Mouse (Mus musculus) liver, adult 2 months (tissue): ENCODE data around the gene Nsfl1c. TPM values are rescaled to one million over a fixed set of nuclear protein-coding genes. Genes with fewer than 3 reads are reported as not detected.
"Not testable (repeated sequence)": the region's sequence is repeated elsewhere in the genome, so short reads cannot be mapped to it uniquely, and the experiment has no call there.

Source experiments
- DNase-seq: peaks from one replicate; pipeline ENCODE4 v3.0.0-alpha.2; 2011; ENCODE audit warnings: low read depth, low spot score; ENCODE audit errors: extremely low read depth
- H3K27ac ChIP-seq: fragments of 200-500 bp; replicated peaks from 2 replicates; pipeline ENCODE4 v1.5.1; 2012; ENCODE audit warnings: low read depth, mild to moderate bottlenecking, control low read depth, inconsistent platforms, low read length; ENCODE audit not compliant: insufficient read depth
- H3K27me3 ChIP-seq: fragments of 200-500 bp; 2 replicates; pipeline ENCODE4 v1.6.1; 2012; ENCODE audit warnings: mild to moderate bottlenecking, moderate library complexity, low read length, inconsistent platforms; ENCODE audit not compliant: control insufficient read depth, insufficient read depth
- H3K36me3 ChIP-seq: fragments of 200-500 bp; 2 replicates; pipeline ENCODE4 v1.6.1; 2012; ENCODE audit warnings: low read length, inconsistent platforms; ENCODE audit not compliant: control insufficient read depth, insufficient read depth
- H3K4me1 ChIP-seq: fragments of 200-500 bp; 2 replicates; pipeline ENCODE4 v1.6.1; 2011; ENCODE audit warnings: low read length; ENCODE audit not compliant: control insufficient read depth, insufficient read depth
- H3K4me3 ChIP-seq: fragments of 200-500 bp; 2 replicates; pipeline ENCODE4 v1.5.1; 2011; ENCODE audit warnings: low read depth, mild to moderate bottlenecking, control low read depth, low read length, moderate library complexity; ENCODE audit not compliant: insufficient read depth
- H3K79me2 ChIP-seq: fragments of 200-500 bp; 2 replicates; pipeline ENCODE4 v1.6.1; 2012; ENCODE audit warnings: inconsistent platforms, mild to moderate bottlenecking, low read length, moderate library complexity; ENCODE audit not compliant: control insufficient read depth, insufficient read depth
- H3K9ac ChIP-seq: fragments of 200-500 bp; 2 replicates; pipeline ENCODE4 v1.6.1; 2012; ENCODE audit warnings: low read depth, mild to moderate bottlenecking, control low read depth, inconsistent platforms, low read length
- CTCF ChIP-seq: fragments of 200-500 bp; IDR thresholded peaks from 2 replicates; pipeline ENCODE4 v1.5.1; 2011; ENCODE audit warnings: low read depth, low read length, control low read depth
- POLR2A ChIP-seq: fragments of 200-500 bp; IDR thresholded peaks from 2 replicates; pipeline ENCODE4 v1.6.1; 2011; ENCODE audit warnings: low read length, control low read depth; ENCODE audit not compliant: insufficient read depth; ENCODE audit errors: extremely low read depth
- WGBS: fragments of 180-500 bp; shearing (Covaris S2); methylation state at CpG from one replicate; pipeline ENCODE4 v1.1.7; 2018; 5-methylcytosine and 5-hydroxymethylcytosine counted together
- polyA plus RNA-seq: library from polyadenylated mRNA; depleted of rRNA; stranded (reverse); fragments of >200 nt; gene quantifications from 2 replicates; pipeline ENCODE4 v1.2.3, GENCODE M21; 2012; rRNA removed
- total RNA-seq: library from RNA; depleted of rRNA; stranded (reverse); fragments of >200 nt; gene quantifications from 2 replicates; pipeline ENCODE4 v1.2.3, GENCODE M21; 2014; rRNA removed

Gene Nsfl1c
- total RNA-seq (45.4 and 54.7 TPM in 2 replicates), polyA plus RNA-seq (42.3 and 45.5 TPM in 2 replicates)

DNA sequence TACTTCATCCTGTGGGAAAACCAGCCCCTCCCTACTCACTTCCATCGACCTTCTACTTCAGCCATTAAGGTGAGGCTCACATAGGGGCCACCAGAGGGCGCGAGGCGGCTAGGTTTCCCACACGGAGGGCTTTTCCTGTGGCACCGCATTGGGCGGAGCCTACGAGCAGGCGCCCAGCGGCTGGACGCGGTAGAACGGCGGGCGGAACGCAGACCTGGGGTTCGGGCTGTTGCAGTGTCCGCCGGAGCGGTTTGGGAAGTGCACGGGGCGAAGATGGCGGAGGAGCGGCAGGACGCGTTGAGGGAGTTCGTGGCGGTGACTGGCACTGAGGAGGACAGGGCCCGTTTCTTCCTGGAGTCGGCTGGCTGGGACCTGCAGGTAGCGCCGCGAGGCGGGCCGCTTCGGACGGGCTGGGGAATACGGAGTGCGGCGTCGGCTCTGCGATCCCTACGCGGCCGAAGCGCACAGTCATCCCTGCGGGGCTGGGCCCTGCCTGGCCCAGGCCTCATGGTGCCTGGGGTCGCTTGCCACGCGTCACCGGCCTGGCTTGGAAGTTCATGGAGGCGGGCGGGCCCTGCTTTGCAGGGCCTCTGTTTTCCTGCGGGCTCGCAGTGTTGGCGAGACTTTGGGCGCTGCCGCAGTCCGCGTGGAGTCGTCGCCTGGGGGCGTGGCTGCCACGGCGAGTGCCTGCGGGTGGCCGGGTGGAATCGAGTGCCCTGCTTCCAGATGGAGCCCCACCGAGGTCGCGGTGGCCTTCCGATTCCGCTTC lies at the start of gene Nsfl1c:
Nsfl1c (plus strand) TSS at position 148 of the 769 bp plus-strand sequence.
- DNase-seq, result peak; percentile 84
- peaks cover 15% of the 10 kb centered on the region for H3K36me3 ChIP-seq
- H3K27me3 ChIP-seq, result no peaks in the 10 kb centered on the region
- H3K4me3 ChIP-seq, result peak within 1 kb of the TSS; percentile 69
- WGBS, result under 1% methylated on average over 73 of the region's 73 CpGs
- TF ChIP-seq CTCF (peak; percentile 95), POLR2A (peak; percentile 71; the same call in 1 of the 2 replicates)
- peaks cover 2% of the 10 kb centered on the region; the same call in 1 of the 2 replicates for H3K4me1 ChIP-seq
- peaks cover 11% of the 10 kb centered on the region for H3K79me2 ChIP-seq
- peak within 1 kb of the TSS; percentile 75 for H3K9ac ChIP-seq
- H3K27ac ChIP-seq, result peak within 1 kb of the TSS; percentile 60

- 82% methylated on average over 5 of the region's 5 CpGs for WGBS
- not testable (repeated sequence) for H3K4me1 ChIP-seq, H3K4me3 ChIP-seq, H3K79me2 ChIP-seq, H3K27ac ChIP-seq, DNase-seq, H3K27me3 ChIP-seq, H3K9ac ChIP-seq, H3K36me3 ChIP-seq
Observed at GRCm38 (mm10) chr2:151476053-151476452, 17.9 kb upstream of the Nsfl1c start, which contains the start of gene 4921509C19Rik. 4921509C19Rik (minus strand) TSS chr2:151476153.

- Histone ChIP-seq H3K27me3 (0 out of 2 replicates have a peak, but pooled peaks cover 2% of the 10 kb centered on the region), H3K27ac (no peak overlapping the region), H3K4me3 (no peak overlapping the region), H3K9ac (no peak overlapping the region), H3K4me1 (no peaks in the 10 kb centered on the region), H3K36me3 (no peaks in the 10 kb centered on the region), H3K79me2 (no peaks in the 10 kb centered on the region)
- TF ChIP-seq POLR2A (no peak), CTCF (no peak)
- DNase-seq, result no peak
Observed at GRCm38 (mm10) chr2:151486496-151486895, 7.5 kb upstream of the Nsfl1c start.

- peaks cover 44% of the 10 kb centered on the region for H3K36me3 ChIP-seq
- H3K9ac ChIP-seq, result no peak overlapping the region
- 70% methylated on average over 3 of the region's 3 CpGs for WGBS
- peaks cover 2% of the 10 kb centered on the region; the same call in 1 of the 2 replicates for H3K4me1 ChIP-seq
- peaks cover 11% of the 10 kb centered on the region for H3K79me2 ChIP-seq
- DNase-seq, result no peak
- no peak for TF ChIP-seq CTCF
- TF ChIP-seq POLR2A, result no peak
- no peaks in the 10 kb centered on the region for H3K27me3 ChIP-seq
- H3K4me3 ChIP-seq, result no peak overlapping the region
- no peak overlapping the region for H3K27ac ChIP-seq
Observed at GRCm38 (mm10) chr2:151498358-151498757, 4.4 kb downstream of the Nsfl1c start.

DNA sequence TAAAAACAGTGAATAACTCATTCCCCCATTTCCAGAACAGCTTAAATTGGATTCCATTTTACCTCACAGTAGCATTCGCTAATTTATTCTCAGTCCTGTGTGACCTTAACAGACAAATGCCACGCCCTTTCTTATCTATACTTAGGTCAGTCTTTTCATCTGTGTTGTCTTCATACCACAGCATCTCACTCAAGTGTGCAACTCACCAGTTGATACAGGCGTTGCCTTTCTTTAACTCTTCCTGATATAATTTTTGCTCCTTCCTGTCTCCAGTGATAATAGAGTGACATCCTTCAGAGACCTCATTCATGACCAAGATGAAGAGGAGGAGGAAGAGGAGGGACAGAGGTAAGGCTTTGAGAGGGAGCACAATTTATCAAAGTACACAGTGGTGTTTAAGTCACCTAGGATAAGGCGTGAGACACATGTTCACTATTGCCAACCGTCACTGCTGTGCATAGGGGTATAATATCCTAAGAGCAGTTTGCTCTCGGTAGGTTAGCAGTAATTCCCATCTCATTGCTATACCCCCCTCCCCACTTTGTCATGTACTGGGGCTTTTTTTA lies 6.5 kb downstream of the Nsfl1c start:
- WGBS, result 89% methylated on average over 6 of the region's 6 CpGs
- H3K4me3 ChIP-seq, result no peak overlapping the region
- no peak overlapping the region for H3K9ac ChIP-seq
- H3K27me3 ChIP-seq, result no peaks in the 10 kb centered on the region
- TF ChIP-seq POLR2A (no peak), CTCF (no peak)
- H3K36me3 ChIP-seq, result peaks cover 61% of the 10 kb centered on the region
- DNase-seq, result no peak
- no peaks in the 10 kb centered on the region; the same call in 1 of the 2 replicates for H3K4me1 ChIP-seq
- peaks cover 2% of the 10 kb centered on the region; the same call in 1 of the 2 replicates for H3K79me2 ChIP-seq
- H3K27ac ChIP-seq, result no peak overlapping the region

DNA sequence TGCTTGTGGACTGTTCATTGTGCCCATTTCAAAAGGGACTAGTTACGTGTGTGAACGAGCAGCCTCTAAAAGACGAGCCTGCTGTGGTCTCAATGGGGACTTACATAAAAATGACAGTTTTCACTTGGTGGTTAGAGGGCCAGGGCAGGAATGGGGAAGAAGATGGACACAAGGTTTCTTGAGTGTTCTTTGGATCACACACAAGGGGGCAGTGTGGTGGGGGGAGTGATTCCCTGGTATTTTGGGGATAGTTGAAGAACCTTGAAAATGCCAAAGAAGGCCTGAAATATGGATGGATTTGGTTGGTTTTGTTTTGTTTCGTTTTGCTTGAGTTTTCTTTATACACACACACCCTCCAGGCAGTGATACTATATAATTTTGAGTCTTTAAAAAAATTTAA lies 10.2 kb downstream of the Nsfl1c start:
- H3K4me3 ChIP-seq, result no peak overlapping the region
- no peak overlapping the region for H3K9ac ChIP-seq
- peaks cover 75% of the 10 kb centered on the region for H3K36me3 ChIP-seq
- H3K27me3 ChIP-seq, result no peaks in the 10 kb centered on the region
- TF ChIP-seq CTCF, result no peak
- no peak for TF ChIP-seq POLR2A
- no peaks in the 10 kb centered on the region; the same call in 1 of the 2 replicates for H3K4me1 ChIP-seq
- 89% methylated on average over 4 of the region's 4 CpGs for WGBS
- DNase-seq, result no peak
- no peaks in the 10 kb centered on the region; the same call in 1 of the 2 replicates for H3K79me2 ChIP-seq
- H3K27ac ChIP-seq, result no peak overlapping the region
